Mouse (Mus musculus): ENCODE results near the gene Foxa1. TPM values are rescaled to one million over a fixed set of nuclear protein-coding genes. Genes with fewer than 3 reads are reported as not detected.

The Foxa1 gene
- not detected in 2 replicates for polyA plus RNA-seq (2012; ENCODE audit: low replicate concordance)

DNA sequence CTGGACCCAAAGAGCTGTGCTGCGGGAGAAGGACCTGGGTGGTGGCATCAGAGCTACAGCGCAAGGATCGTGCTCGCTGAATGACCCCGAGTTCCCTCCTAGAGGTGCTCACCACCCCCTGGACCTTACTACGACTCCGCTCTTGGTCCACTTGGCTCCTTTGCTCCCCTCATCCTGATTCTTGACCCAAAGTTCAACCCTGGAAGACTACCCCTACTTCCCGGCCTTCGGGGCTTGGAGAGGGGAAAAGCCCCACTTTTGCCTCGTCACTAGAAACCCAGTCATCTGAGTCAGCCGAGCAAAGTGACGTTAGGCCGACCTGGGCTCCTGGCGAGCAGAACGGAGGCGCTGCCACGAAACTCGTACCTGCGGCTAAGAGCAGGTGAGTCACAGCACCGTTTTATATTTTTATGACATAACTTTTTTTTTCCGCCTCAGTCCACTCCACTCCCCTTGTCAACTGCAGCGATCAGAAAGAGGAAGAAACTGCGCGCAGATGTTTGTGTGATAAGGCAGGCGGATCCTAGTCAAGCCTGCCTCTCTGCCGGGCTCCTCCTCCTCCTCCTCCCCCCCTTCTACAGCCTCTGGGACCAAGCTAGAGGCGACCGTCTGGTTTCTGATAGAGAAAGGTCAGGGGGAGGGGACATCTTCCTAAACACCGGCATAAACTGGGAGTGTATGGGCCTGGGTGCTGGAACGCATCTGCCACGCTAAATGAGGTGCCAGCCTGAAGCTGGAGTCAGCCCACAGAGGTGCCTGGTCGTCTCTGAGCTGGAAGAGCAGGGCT, at the start of gene Foxa1:
TSS of gene Foxa1 (minus strand) at position 502 of the 787 bp plus-strand sequence.

GRCm38 (mm10) chr12:57563909-57564308, 17.2 kb upstream of the Foxa1 start, which contains the start of gene Ttc6:
Gene Ttc6 (plus strand): TSS chr12:57564113.

Other genes with a start within 250 kb of the Foxa1 start
- not detected in 2 replicates for gene Ttc6, start 17.2 kb upstream of the Foxa1 start, polyA plus RNA-seq (2012; ENCODE audit: low replicate concordance)